Mouse (Mus musculus): ENCODE measurements around the gene Nprl3.

GRCm38 (mm10) chr11:32225222-32226104, 42.0 kb downstream of the Nprl3 start:
- TF ChIP-seq GATA1 (IDR thresholded peaks at IDR 0.05; ENCODE audit: low read length) (no peak), TAL1 (IDR thresholded peaks at IDR 0.05; ENCODE audit: low read length) (no peak)

Measured in erythroblast, embryonic 14.5 days (primary cell).